Mouse (Mus musculus) liver, postnatal 0 days (tissue): ENCODE measurements around the gene Rbm19.

Experiments used
- CTCF ChIP-seq: sonication (generic); IDR thresholded peaks from 2 replicates; pipeline ENCODE4 v1.5.1; 2016; ENCODE audit warnings: antibody characterized with exemption, low read depth
- EP300 ChIP-seq: IDR thresholded peaks from 2 replicates; pipeline ENCODE4 v1.6.1; 2016; ENCODE audit warnings: antibody characterized with exemption, low read depth, mild to moderate bottlenecking

- TF ChIP-seq CTCF (no peak), EP300 (no peak)
Observed at GRCm38 (mm10) chr5:120207492-120207891, 91.2 kb downstream of the Rbm19 start.
